Mouse (Mus musculus): ENCODE results near the gene Trpm3.

DNA sequence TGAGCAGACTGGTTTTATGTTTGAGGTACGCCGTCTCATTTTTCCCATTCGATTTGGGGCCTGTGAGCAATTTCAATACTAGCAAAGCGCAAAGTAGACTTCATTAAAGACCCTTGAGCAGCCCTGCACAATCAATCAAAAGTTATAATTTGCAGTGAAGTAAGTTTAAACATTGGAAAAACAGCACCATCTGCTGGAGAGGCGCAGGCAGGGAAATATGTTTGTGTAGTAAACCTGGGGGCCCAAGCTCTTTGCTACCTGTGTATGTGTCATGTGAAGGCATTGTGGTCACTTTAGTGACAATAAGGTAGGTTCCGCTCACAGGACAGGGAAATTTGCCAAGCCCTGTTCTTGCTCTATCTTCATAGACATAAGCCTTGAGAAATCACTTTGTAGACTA, 492.5 kb downstream of the Trpm3 start:
- TF ChIP-seq POLR2A (IDR thresholded peaks at IDR 0.05; ENCODE audit: borderline replicate concordance, extremely low read depth, low read depth, low read length) (no peak), CTCF (IDR thresholded peaks at IDR 0.05; ENCODE audit: insufficient read depth, low read length) (no peak)

All from lung, adult 2 months (tissue).